ENCODE assay signal across 19 mouse cellular contexts in the genomic region with DNA sequence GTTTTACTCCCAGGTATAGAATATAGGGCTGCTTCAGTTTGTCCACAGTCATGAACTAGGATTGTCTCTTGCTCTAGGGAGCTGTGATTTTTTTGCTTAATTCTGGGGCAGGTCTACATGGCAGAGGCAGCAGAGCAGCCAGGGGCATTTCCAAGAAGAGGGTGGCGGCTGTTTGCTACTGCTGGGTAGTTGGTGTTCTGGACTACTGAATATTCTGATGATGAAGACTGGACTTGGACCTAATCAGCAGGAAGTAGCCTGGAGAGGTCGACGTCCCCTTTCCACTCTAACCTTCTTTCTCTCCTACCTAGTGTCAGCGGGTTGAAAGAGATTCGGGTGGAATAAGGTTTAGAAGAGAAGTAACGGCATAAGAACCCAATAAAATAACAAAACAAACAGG.
"Had no signal": no experiment of that assay in that cellular context is flagged by ENCODE, and none has a peak within 500 bp of the region (broad histone marks: within the 10 kb centered on the region; RNA-seq: fewer than 3 reads in every experiment).

No protein-coding gene starts in this region.

- H3K27me3 ChIP-seq: midbrain, embryonic 12.5 days; neural tube, embryonic 13.5 days; neural tube, embryonic 15.5 days had no signal

- H3K9me3 ChIP-seq: midbrain, embryonic 10.5 days; midbrain, embryonic 12.5 days; neural tube, embryonic 13.5 days; neural tube, embryonic 15.5 days had no signal

- H3K4me1 ChIP-seq: neural tube, embryonic 15.5 days had no signal

- H3K27ac ChIP-seq: midbrain, embryonic 10.5 days; midbrain, embryonic 12.5 days; neural tube, embryonic 13.5 days; neural tube, embryonic 15.5 days had no signal

- H3K9ac ChIP-seq: lung, embryonic 14.5 days; midbrain, embryonic 12.5 days; neural tube, embryonic 13.5 days; neural tube, embryonic 15.5 days had no signal

- H3K4me2 ChIP-seq: lung, embryonic 14.5 days; midbrain, embryonic 12.5 days; neural tube, embryonic 13.5 days; neural tube, embryonic 15.5 days had no signal

- H3K4me3 ChIP-seq: midbrain, embryonic 10.5 days; midbrain, embryonic 12.5 days; myocyte; neural tube, embryonic 13.5 days; neural tube, embryonic 15.5 days had no signal

- DNase-seq: lung, adult 18-20 months; lung, embryonic 14.5 days; lung, postnatal 10 days; lung, postnatal 4 days; midbrain, embryonic 14.5 days; retina, postnatal 1 day; right cerebral cortex, adult 18-20 months; right cerebral cortex, postnatal 25 days; right cerebral cortex, postnatal 4 days; spleen, adult 18-20 months; thymus, adult 18-20 months; thymus, postnatal 14 days; thymus, postnatal 36 days had no signal

- H3K36me3 ChIP-seq: midbrain, embryonic 12.5 days; neural tube, embryonic 13.5 days; neural tube, embryonic 15.5 days had no signal

- ATAC-seq: midbrain, embryonic 16.5 days had no signal
